Mouse (Mus musculus): ENCODE data around the gene Dexi. TPM values are rescaled to one million over a fixed set of nuclear protein-coding genes. Genes with fewer than 3 reads are reported as not detected.

Gene Dexi
- polyA plus RNA-seq, 1 experiment, result 143 TPM

- DNase-seq, result no peak
- TF ChIP-seq CTCF (IDR thresholded peaks at IDR 0.05; ENCODE audit: borderline replicate concordance, insufficient read depth, low read depth, low read length) (no peak), POLR2A (IDR thresholded peaks at IDR 0.05; ENCODE audit: borderline replicate concordance, insufficient read depth, low read length) (no peak)
- Histone ChIP-seq H3K27ac (ENCODE audit: insufficient read depth, low read length) (no peak overlapping the region), H3K4me1 (ENCODE audit: control insufficient read depth, insufficient read depth, low read length) (no peaks in the 10 kb centered on the region), H3K4me3 (replicated peaks; ENCODE audit: insufficient read depth, low read depth, low read length) (no peak overlapping the region), H3K27me3 (ENCODE audit: control insufficient read depth, insufficient read depth, low read length) (no peaks in the 10 kb centered on the region)
- WGBS, result 91% methylated on average over 3 of the region's 3 CpGs
Measured at GRCm38 (mm10) chr16:10492587-10492986, 50.3 kb downstream of the Dexi start.

GRCm38 (mm10) chr16:10491716-10492115, 51.1 kb downstream of the Dexi start:
- DNase-seq, result no peak
- no peak for TF ChIP-seq CTCF (IDR thresholded peaks at IDR 0.05; ENCODE audit: borderline replicate concordance, insufficient read depth, low read depth, low read length)
- TF ChIP-seq POLR2A (IDR thresholded peaks at IDR 0.05; ENCODE audit: borderline replicate concordance, insufficient read depth, low read length), result no peak
- WGBS, result 87% methylated on average over 4 of the region's 4 CpGs
- Histone ChIP-seq H3K4me1 (ENCODE audit: control insufficient read depth, insufficient read depth, low read length) (no peaks in the 10 kb centered on the region), H3K27ac (ENCODE audit: insufficient read depth, low read length) (no peak overlapping the region), H3K4me3 (replicated peaks; ENCODE audit: insufficient read depth, low read depth, low read length) (no peak overlapping the region), H3K27me3 (ENCODE audit: control insufficient read depth, insufficient read depth, low read length) (no peaks in the 10 kb centered on the region)

GRCm38 (mm10) chr16:10490503-10491150, 52.2 kb downstream of the Dexi start:
- Histone ChIP-seq H3K27me3 (ENCODE audit: control insufficient read depth, insufficient read depth, low read length) (no peaks in the 10 kb centered on the region), H3K4me1 (ENCODE audit: control insufficient read depth, insufficient read depth, low read length) (no peaks in the 10 kb centered on the region), H3K4me3 (replicated peaks; ENCODE audit: insufficient read depth, low read depth, low read length) (no peak overlapping the region), H3K27ac (ENCODE audit: insufficient read depth, low read length) (no peak overlapping the region)
- WGBS, result 89% methylated on average over 18 of the region's 18 CpGs
- no peak for DNase-seq
- no peak for TF ChIP-seq CTCF (IDR thresholded peaks at IDR 0.05; ENCODE audit: borderline replicate concordance, insufficient read depth, low read depth, low read length)
- no peak for TF ChIP-seq POLR2A (IDR thresholded peaks at IDR 0.05; ENCODE audit: borderline replicate concordance, insufficient read depth, low read length)

GRCm38 (mm10) chr16:10489904-10490457, 52.9 kb downstream of the Dexi start:
- Histone ChIP-seq H3K27me3 (ENCODE audit: control insufficient read depth, insufficient read depth, low read length) (no peaks in the 10 kb centered on the region), H3K4me3 (replicated peaks; ENCODE audit: insufficient read depth, low read depth, low read length) (no peak overlapping the region), H3K4me1 (ENCODE audit: control insufficient read depth, insufficient read depth, low read length) (no peaks in the 10 kb centered on the region), H3K27ac (ENCODE audit: insufficient read depth, low read length) (no peak overlapping the region)
- no peak for DNase-seq
- no peak for TF ChIP-seq CTCF (IDR thresholded peaks at IDR 0.05; ENCODE audit: borderline replicate concordance, insufficient read depth, low read depth, low read length)
- TF ChIP-seq POLR2A (IDR thresholded peaks at IDR 0.05; ENCODE audit: borderline replicate concordance, insufficient read depth, low read length), result no peak
- WGBS, result 17% methylated on average over 13 of the region's 14 CpGs

GRCm38 (mm10) chr16:10489483-10489882, 53.4 kb downstream of the Dexi start:
- 6% methylated on average over 9 of the region's 9 CpGs for WGBS
- Histone ChIP-seq H3K4me3 (replicated peaks; ENCODE audit: insufficient read depth, low read depth, low read length) (no peak overlapping the region), H3K27me3 (ENCODE audit: control insufficient read depth, insufficient read depth, low read length) (no peaks in the 10 kb centered on the region), H3K4me1 (ENCODE audit: control insufficient read depth, insufficient read depth, low read length) (no peaks in the 10 kb centered on the region), H3K27ac (ENCODE audit: insufficient read depth, low read length) (no peak overlapping the region)
- DNase-seq, result no peak
- TF ChIP-seq CTCF (IDR thresholded peaks at IDR 0.05; ENCODE audit: borderline replicate concordance, insufficient read depth, low read depth, low read length) (no peak), POLR2A (IDR thresholded peaks at IDR 0.05; ENCODE audit: borderline replicate concordance, insufficient read depth, low read length) (no peak)

- WGBS, result 84% methylated on average over 7 of the region's 7 CpGs
- no peak for DNase-seq
- H3K4me1 ChIP-seq (ENCODE audit: control insufficient read depth, insufficient read depth, low read length), result no peaks in the 10 kb centered on the region
- TF ChIP-seq POLR2A (IDR thresholded peaks at IDR 0.05; ENCODE audit: borderline replicate concordance, insufficient read depth, low read length) (no peak), CTCF (IDR thresholded peaks at IDR 0.05; ENCODE audit: borderline replicate concordance, insufficient read depth, low read depth, low read length) (no peak)
- no peak overlapping the region for H3K4me3 ChIP-seq (replicated peaks; ENCODE audit: insufficient read depth, low read depth, low read length)
- H3K27me3 ChIP-seq (ENCODE audit: control insufficient read depth, insufficient read depth, low read length), result no peaks in the 10 kb centered on the region
- H3K27ac ChIP-seq (ENCODE audit: insufficient read depth, low read length), result no peak overlapping the region
Measured at GRCm38 (mm10) chr16:10488769-10489481, 53.9 kb downstream of the Dexi start.

- 89% methylated on average over 8 of the region's 8 CpGs for WGBS
- Histone ChIP-seq H3K27ac (ENCODE audit: insufficient read depth, low read length) (no peak overlapping the region), H3K27me3 (ENCODE audit: control insufficient read depth, insufficient read depth, low read length) (no peaks in the 10 kb centered on the region), H3K4me1 (ENCODE audit: control insufficient read depth, insufficient read depth, low read length) (no peaks in the 10 kb centered on the region), H3K4me3 (replicated peaks; ENCODE audit: insufficient read depth, low read depth, low read length) (no peak overlapping the region)
- no peak for DNase-seq
- TF ChIP-seq POLR2A (IDR thresholded peaks at IDR 0.05; ENCODE audit: borderline replicate concordance, insufficient read depth, low read length) (no peak), CTCF (IDR thresholded peaks at IDR 0.05; ENCODE audit: borderline replicate concordance, insufficient read depth, low read depth, low read length) (no peak)
Measured at GRCm38 (mm10) chr16:10487895-10488493, 54.9 kb downstream of the Dexi start.

Measured in cerebellum, adult 2 months (tissue).